Mouse (Mus musculus) layer of hippocampus, postnatal 36 days (tissue): ENCODE data around the gene Gm37240. TPM values are rescaled to one million over a fixed set of nuclear protein-coding genes. Genes with fewer than 3 reads are reported as not detected.
A peak's percentile ranks its signal among the peaks of the same experiment; 100 is the strongest.

Experiments
- DNase-seq, 2 experiments: peaks; one replicate each; pipeline ENCODE4 v3.0.0; 2022
- total RNA-seq, 2 experiments: library from RNA; stranded (reverse); gene quantifications; 2 replicates each; pipeline ENCODE4 v1.2.3; 2021

The Gm37240 gene
- total RNA-seq, 2 experiments from 2014 or later: not detected

- DNase-seq: no peak
These were observed 1389.6 kb downstream of the Gm37240 start for GRCm38 (mm10) chr3:84497718-84498117.

GRCm38 (mm10) chr3:84492657-84493056 is 1394.7 kb downstream of the Gm37240 start:
- DNase-seq: no peak

- DNase-seq: no peak
These were observed 1395.2 kb downstream of the Gm37240 start for GRCm38 (mm10) chr3:84492148-84492547.

GRCm38 (mm10) chr3:84488716-84489115 is 1398.6 kb downstream of the Gm37240 start:
- peak in 1 of 2 experiments; percentile 23 for DNase-seq

- no peak for DNase-seq
These were observed 1402.4 kb downstream of the Gm37240 start for GRCm38 (mm10) chr3:84484891-84485290.

- no peak for DNase-seq
These were observed 1403.0 kb downstream of the Gm37240 start for GRCm38 (mm10) chr3:84484333-84484732.

- no peak for DNase-seq
These were observed 1405.2 kb downstream of the Gm37240 start for GRCm38 (mm10) chr3:84482121-84482520.

- peak in 1 of 2 experiments; percentile 23 for DNase-seq
These were observed 1406.2 kb downstream of the Gm37240 start for GRCm38 (mm10) chr3:84481104-84481503.

GRCm38 (mm10) chr3:84480006-84480897 is 1407.1 kb downstream of the Gm37240 start, which contains the start of gene Fhdc1:
Gene Fhdc1, minus strand, starts transcription at chr3:84480429.
- peak; percentile 29 to 30 for DNase-seq

- DNase-seq: peak in 1 of 2 experiments; percentile 21
These were observed 1407.9 kb downstream of the Gm37240 start for GRCm38 (mm10) chr3:84479293-84480005.

- DNase-seq: no peak
These were observed 1408.4 kb downstream of the Gm37240 start for GRCm38 (mm10) chr3:84478896-84479292.

GRCm38 (mm10) chr3:84478195-84478594 is 1409.1 kb downstream of the Gm37240 start:
- no peak for DNase-seq

GRCm38 (mm10) chr3:84477498-84477897 is 1409.8 kb downstream of the Gm37240 start:
- DNase-seq: no peak

GRCm38 (mm10) chr3:84474981-84475775 is 1412.1 kb downstream of the Gm37240 start:
- no peak for DNase-seq

GRCm38 (mm10) chr3:84474398-84474797 is 1412.9 kb downstream of the Gm37240 start:
- no peak for DNase-seq

- DNase-seq: no peak
These were observed 1414.4 kb downstream of the Gm37240 start for GRCm38 (mm10) chr3:84472955-84473354.

- no peak for DNase-seq
These were observed 1414.8 kb downstream of the Gm37240 start for GRCm38 (mm10) chr3:84472527-84472926.

- DNase-seq: no peak
These were observed 1416.2 kb downstream of the Gm37240 start for GRCm38 (mm10) chr3:84471146-84471545.

- no peak for DNase-seq
These were observed 1419.2 kb downstream of the Gm37240 start for GRCm38 (mm10) chr3:84468111-84468453.

GRCm38 (mm10) chr3:84467419-84468110 is 1419.8 kb downstream of the Gm37240 start:
- DNase-seq: no peak

GRCm38 (mm10) chr3:84465822-84466500 is 1421.4 kb downstream of the Gm37240 start:
- DNase-seq: no peak
